Mouse (Mus musculus) olfactory bulb, adult 2 months (tissue): Measurements from ENCODE around the gene Abcc4.

Experiments used
- CTCF ChIP-seq: fragments of 200-500 bp; IDR thresholded peaks from 2 replicates; pipeline ENCODE4 v1.5.1; 2012; ENCODE audit warnings: low read depth, mild to moderate bottlenecking, low read length, moderate library complexity; ENCODE audit not compliant: insufficient read depth
- POLR2A ChIP-seq: fragments of 200-500 bp; IDR thresholded peaks from 2 replicates; pipeline ENCODE4 v1.6.1; 2012; ENCODE audit warnings: mild to moderate bottlenecking, low read depth, low read length, moderate library complexity; ENCODE audit not compliant: insufficient read depth

GRCm38 (mm10) chr14:118750505-118751192 lies 44.6 kb upstream of the Abcc4 start:
- TF ChIP-seq CTCF (no peak), POLR2A (no peak)
